Mouse (Mus musculus) limb, embryonic 11.5 days (tissue): ENCODE data around the gene Dclk1. TPM values are rescaled to one million over a fixed set of nuclear protein-coding genes. Genes with fewer than 3 reads are reported as not detected.

Experiments
- ATAC-seq: fragments of 200-750 bp; cut with Nextera tagmentation; 2 replicates; pipeline ENCODE4 v1.8.0; 2017; ENCODE audit warnings: low read depth; ENCODE audit not compliant: insufficient number of reproducible peaks, low FRiP score, low TSS enrichment
- DNase-seq: peaks from one replicate; pipeline ENCODE4 v3.0.0-alpha.2; 2015; ENCODE audit warnings: low spot score
- H3K27ac ChIP-seq: fragments of 300-500 bp; sonication (generic); replicated peaks from 2 replicates; pipeline ENCODE4 v1.5.1; 2014; ENCODE audit warnings: low read depth, mild to moderate bottlenecking, low read length
- H3K27me3 ChIP-seq: fragments of 300-500 bp; sonication (generic); 2 replicates; pipeline ENCODE4 v1.6.1; 2014; ENCODE audit warnings: mild to moderate bottlenecking, low read length, mixed read lengths; ENCODE audit not compliant: control insufficient read depth, insufficient read depth
- H3K36me3 ChIP-seq: fragments of 300-500 bp; sonication (generic); 2 replicates; pipeline ENCODE4 v1.6.1; 2014; ENCODE audit warnings: mild to moderate bottlenecking, low read length, moderate library complexity, mixed read lengths; ENCODE audit not compliant: control insufficient read depth, insufficient read depth
- H3K4me1 ChIP-seq: fragments of 300-500 bp; sonication (generic); 2 replicates; pipeline ENCODE4 v1.6.1; 2014; ENCODE audit warnings: low read length, mixed read lengths; ENCODE audit not compliant: control insufficient read depth, insufficient read depth
- H3K4me2 ChIP-seq: fragments of 300-500 bp; sonication (generic); 2 replicates; pipeline ENCODE4 v1.6.1; 2014; ENCODE audit warnings: low read depth, mild to moderate bottlenecking, moderate library complexity; ENCODE audit not compliant: severe bottlenecking
- H3K4me3 ChIP-seq: fragments of 300-500 bp; sonication (generic); 2 replicates; pipeline ENCODE4 v1.5.1; 2014; ENCODE audit warnings: low read depth, low read length
- H3K9ac ChIP-seq: fragments of 300-500 bp; sonication (generic); 2 replicates; pipeline ENCODE4 v1.6.1; 2014; ENCODE audit warnings: mild to moderate bottlenecking, low read length
- H3K9me3 ChIP-seq: fragments of 300-500 bp; sonication (generic); 2 replicates; pipeline ENCODE4 v1.6.1; 2016; ENCODE audit warnings: low read length; ENCODE audit not compliant: control insufficient read depth
- WGBS: fragments of 180-500 bp; shearing (Covaris S2); extraction: QIAGEN DNeasy Blood & Tissue Kit; methylation state at CpG from one replicate; pipeline ENCODE4 v1.1.7; 2014; 5-methylcytosine and 5-hydroxymethylcytosine counted together
- polyA plus RNA-seq: library from polyadenylated mRNA; unstranded; fragments of >200 nt; fragmentation: Nextera tagmentation; extraction: Ambion mirVana; gene quantifications from 2 replicates; pipeline ENCODE4 v1.2.1, GENCODE M21; 2014

Dclk1 gene
- polyA plus RNA-seq, 1 experiment from 2014 or later: 34.1 TPM

GRCm38 (mm10) chr3:55443271-55443670 is 201.1 kb downstream of the Dclk1 start:
- Histone ChIP-seq H3K9ac (no peak overlapping the region), H3K9me3 (no peaks in the 10 kb centered on the region), H3K4me2 (no peak overlapping the region), H3K27ac (no peak overlapping the region), H3K4me3 (no peak overlapping the region), H3K27me3 (no peaks in the 10 kb centered on the region), H3K4me1 (peaks cover 3% of the 10 kb centered on the region; the same call in 1 of the 2 replicates), H3K36me3 (no peaks in the 10 kb centered on the region)
- ATAC-seq (no peak), DNase-seq (no peak)
- WGBS: 91% methylated on average over 8 of the region's 8 CpGs

GRCm38 (mm10) chr3:55443725-55444124 is 201.6 kb downstream of the Dclk1 start:
- H3K9me3 ChIP-seq: no peaks in the 10 kb centered on the region
- no peak for DNase-seq
- no peaks in the 10 kb centered on the region for H3K36me3 ChIP-seq
- ATAC-seq: no peak
- no peak overlapping the region for H3K4me2 ChIP-seq
- no peak overlapping the region for H3K9ac ChIP-seq
- 91% methylated on average over 2 of the region's 2 CpGs for whole genome bisulfite sequencing
- H3K27ac ChIP-seq: no peak overlapping the region
- peaks cover 3% of the 10 kb centered on the region; the same call in 1 of the 2 replicates for H3K4me1 ChIP-seq
- H3K4me3 ChIP-seq: no peak overlapping the region
- no peaks in the 10 kb centered on the region for H3K27me3 ChIP-seq

GRCm38 (mm10) chr3:55446681-55447080 is 204.5 kb downstream of the Dclk1 start:
- no peak for DNase-seq
- no peaks in the 10 kb centered on the region for H3K9me3 ChIP-seq
- H3K4me1 ChIP-seq: no peaks in the 10 kb centered on the region
- H3K27me3 ChIP-seq: no peaks in the 10 kb centered on the region
- H3K4me3 ChIP-seq: no peak overlapping the region
- ATAC-seq: no peak
- no peak overlapping the region for H3K9ac ChIP-seq
- no peak overlapping the region for H3K27ac ChIP-seq
- no peak overlapping the region for H3K4me2 ChIP-seq
- no peaks in the 10 kb centered on the region for H3K36me3 ChIP-seq
- WGBS: 90% methylated on average over 7 of the region's 7 CpGs

GRCm38 (mm10) chr3:55447486-55448460 is 205.6 kb downstream of the Dclk1 start:
- Histone ChIP-seq H3K4me1 (no peaks in the 10 kb centered on the region), H3K36me3 (no peaks in the 10 kb centered on the region), H3K27me3 (no peaks in the 10 kb centered on the region), H3K9me3 (no peaks in the 10 kb centered on the region), H3K4me3 (no peak overlapping the region), H3K27ac (no peak overlapping the region), H3K9ac (no peak overlapping the region), H3K4me2 (no peak overlapping the region)
- WGBS: 79% methylated on average over 5 of the region's 5 CpGs
- no peak for DNase-seq
- no peak for ATAC-seq

- H3K4me3 ChIP-seq: no peak overlapping the region
- H3K4me2 ChIP-seq: no peak overlapping the region
Measured at GRCm38 (mm10) chr3:55449148-55449547, 207.0 kb downstream of the Dclk1 start.

GRCm38 (mm10) chr3:55451035-55451434 is 208.9 kb downstream of the Dclk1 start:
- Histone ChIP-seq H3K27ac (no peak overlapping the region), H3K27me3 (no peaks in the 10 kb centered on the region), H3K9ac (no peak overlapping the region), H3K36me3 (no peaks in the 10 kb centered on the region), H3K4me1 (no peaks in the 10 kb centered on the region), H3K4me3 (no peak overlapping the region), H3K9me3 (no peaks in the 10 kb centered on the region), H3K4me2 (no peak overlapping the region)
- WGBS: 94% methylated on average over 14 of the region's 14 CpGs
- no peak for DNase-seq
- no peak for ATAC-seq

More at GRCm38 (mm10) chr3:55449148-55449547, 207.0 kb downstream of the Dclk1 start:
- H3K9me3 ChIP-seq: no peaks in the 10 kb centered on the region
- H3K27ac ChIP-seq: no peak overlapping the region
- no peak overlapping the region for H3K9ac ChIP-seq
- 92% methylated on average over 2 of the region's 2 CpGs for WGBS
- DNase-seq: no peak
- H3K4me1 ChIP-seq: no peaks in the 10 kb centered on the region
- no peaks in the 10 kb centered on the region for H3K27me3 ChIP-seq
- H3K36me3 ChIP-seq: no peaks in the 10 kb centered on the region
- no peak for ATAC-seq

- H3K4me3 ChIP-seq: no peak overlapping the region
- no peaks in the 10 kb centered on the region for H3K27me3 ChIP-seq
- no peaks in the 10 kb centered on the region for H3K4me1 ChIP-seq
- H3K36me3 ChIP-seq: no peaks in the 10 kb centered on the region
- H3K9me3 ChIP-seq: no peaks in the 10 kb centered on the region
- DNase-seq (no peak), ATAC-seq (no peak)
- no peak overlapping the region for H3K9ac ChIP-seq
- no peak overlapping the region for H3K4me2 ChIP-seq
- WGBS: 77% methylated on average over 3 of the region's 3 CpGs
- H3K27ac ChIP-seq: no peak overlapping the region
Measured at GRCm38 (mm10) chr3:55451877-55452276, 209.7 kb downstream of the Dclk1 start.

- H3K4me2 ChIP-seq: no peak overlapping the region
- ATAC-seq (no peak), DNase-seq (no peak)
- no peak overlapping the region for H3K9ac ChIP-seq
- H3K9me3 ChIP-seq: no peaks in the 10 kb centered on the region
- no peak overlapping the region for H3K4me3 ChIP-seq
- 85% methylated on average over 2 of the region's 2 CpGs for WGBS
- no peak overlapping the region for H3K27ac ChIP-seq
- H3K27me3 ChIP-seq: no peaks in the 10 kb centered on the region
- H3K36me3 ChIP-seq: no peaks in the 10 kb centered on the region
- no peaks in the 10 kb centered on the region for H3K4me1 ChIP-seq
Measured at GRCm38 (mm10) chr3:55452464-55452863, 210.3 kb downstream of the Dclk1 start.
